Mouse (Mus musculus): ENCODE data around the gene Rps26. TPM values are rescaled to one million over a fixed set of nuclear protein-coding genes. Genes with fewer than 3 reads are reported as not detected.

Rps26 gene
- polyA plus RNA-seq (2012; rRNA removed), result 1,277 and 1,434 TPM in 2 replicates

DNA sequence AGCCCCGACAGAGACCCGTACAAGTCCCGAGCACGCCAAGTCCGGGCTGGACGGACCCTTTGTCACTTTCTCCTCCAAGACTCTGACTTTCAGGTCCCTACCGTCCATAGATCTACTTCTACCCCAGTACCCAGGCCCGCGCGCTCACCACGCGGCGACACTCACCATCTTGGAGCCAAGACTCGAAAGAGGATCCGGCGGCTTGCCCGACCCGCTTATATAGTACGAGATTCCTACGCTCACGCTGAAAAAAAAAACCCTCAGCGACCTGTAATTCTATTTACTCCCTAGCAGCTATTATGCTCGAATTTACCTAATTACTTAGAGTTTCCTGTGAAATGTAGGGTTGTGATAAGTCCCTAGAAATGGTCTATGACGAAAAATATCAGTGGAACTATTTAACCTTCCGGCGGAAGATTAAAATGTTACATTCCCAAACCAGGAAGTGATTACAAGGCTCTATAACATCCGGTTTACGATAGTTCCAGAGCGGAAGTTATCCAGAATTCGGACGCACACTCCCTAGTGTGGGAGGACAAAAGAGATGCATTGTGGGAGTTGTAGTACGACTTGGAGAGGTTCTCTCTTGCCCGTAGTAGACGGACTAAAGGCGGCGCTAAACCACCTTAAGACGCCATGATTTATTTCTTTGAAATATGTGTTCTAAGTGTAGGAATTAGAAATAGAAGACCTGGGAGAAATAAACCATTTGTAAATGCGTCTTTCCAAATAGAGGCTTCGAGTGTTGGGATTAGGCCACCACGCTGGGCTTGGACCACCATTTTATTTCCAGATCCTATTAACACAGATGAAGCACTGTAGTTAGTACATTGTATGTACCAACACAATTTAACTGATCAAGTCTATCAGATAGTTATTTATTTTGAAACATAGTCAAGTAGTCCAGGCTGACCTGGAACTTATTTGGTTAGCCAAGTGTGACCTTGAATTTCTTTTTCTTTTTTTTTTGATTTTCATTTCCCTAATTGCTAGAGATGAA is at the start of gene Rps26:
Rps26 (minus strand) TSS at position 437 of the 1,000 bp plus-strand sequence.

DNA sequence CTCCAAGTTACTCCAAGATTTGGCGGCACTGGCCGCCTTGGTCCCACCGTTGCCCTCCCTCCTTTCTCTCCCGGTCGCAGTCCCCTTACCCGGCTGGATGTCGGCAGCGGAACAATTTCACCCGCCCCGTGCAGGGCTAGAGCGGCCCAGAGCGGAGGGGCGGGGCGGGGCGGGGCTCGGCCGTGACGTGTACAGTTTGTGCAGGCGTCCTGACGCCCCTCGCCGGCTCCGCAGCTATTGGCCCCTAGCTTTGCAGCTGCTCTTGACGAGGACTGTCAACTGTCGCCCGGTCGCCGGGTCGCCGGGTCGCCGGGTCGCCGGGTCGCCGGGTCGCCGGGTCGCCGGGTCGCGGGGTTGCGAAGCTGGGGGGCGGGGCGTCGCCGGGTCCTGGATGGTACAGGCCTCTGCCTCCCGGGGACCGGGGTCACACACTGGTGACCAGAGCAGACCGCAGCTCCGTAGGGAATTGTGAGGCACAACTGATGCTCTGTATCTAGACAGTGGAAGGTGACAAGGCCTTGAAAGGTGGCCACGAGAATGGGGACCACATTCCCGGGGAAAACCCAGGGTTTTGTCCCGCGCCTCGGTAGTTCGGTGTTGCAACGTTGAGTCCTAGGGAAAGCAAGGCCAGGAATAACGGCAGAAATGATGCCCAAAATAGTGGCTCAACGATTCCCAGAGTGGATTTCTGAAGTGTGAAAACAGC is 47.4 kb upstream of the Rps26 start, which contains the start of gene Suox:
Suox (minus strand) TSS at position 311 of the 706 bp plus-strand sequence.

DNA sequence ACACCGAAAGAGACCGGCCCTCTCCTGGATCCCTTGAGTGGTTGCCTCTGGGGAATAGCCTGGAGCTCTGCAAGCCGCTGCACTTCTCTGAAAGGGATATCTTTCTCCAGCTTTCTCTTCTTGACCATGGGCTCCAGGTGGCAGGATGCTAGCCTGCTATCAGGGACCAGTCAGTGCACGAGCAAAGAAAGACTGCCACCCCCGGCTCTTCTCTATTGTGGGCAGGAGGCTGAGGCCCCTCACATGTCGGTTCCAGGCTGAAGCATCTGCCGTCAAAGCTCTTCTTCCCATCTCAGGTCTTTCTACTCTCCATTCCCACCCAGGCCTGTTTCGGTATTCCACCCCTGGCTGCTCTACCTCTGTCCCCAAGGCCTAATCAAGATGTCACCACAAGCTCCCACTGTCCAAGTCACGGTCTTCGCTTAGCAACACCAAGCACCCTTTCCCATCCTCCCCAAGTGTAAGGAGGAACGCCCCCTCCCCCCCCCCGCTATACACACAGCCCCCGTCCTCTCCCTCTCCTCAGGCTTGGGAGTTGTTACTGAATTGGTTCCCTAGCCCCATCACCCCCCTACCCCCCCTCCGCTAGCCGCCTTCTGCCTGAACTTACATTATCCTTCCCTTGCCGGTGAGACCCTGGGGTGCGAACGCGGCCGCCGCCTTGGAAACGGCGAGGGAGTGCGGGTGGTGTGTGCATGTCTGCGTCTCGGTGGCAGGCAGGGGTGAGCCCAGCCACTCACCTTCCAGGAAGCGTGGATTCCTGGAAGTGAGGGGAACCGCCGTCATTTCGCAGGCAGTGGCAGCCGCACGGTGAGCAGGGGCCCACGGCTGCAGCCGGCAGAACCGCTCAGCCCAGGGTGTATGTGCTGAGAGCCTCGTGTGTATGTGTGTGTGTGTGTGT is 18.8 kb upstream of the Rps26 start, which contains the start of gene Ikzf4:
Ikzf4 (minus strand) TSS at position 881 of the 901 bp plus-strand sequence.

DNA sequence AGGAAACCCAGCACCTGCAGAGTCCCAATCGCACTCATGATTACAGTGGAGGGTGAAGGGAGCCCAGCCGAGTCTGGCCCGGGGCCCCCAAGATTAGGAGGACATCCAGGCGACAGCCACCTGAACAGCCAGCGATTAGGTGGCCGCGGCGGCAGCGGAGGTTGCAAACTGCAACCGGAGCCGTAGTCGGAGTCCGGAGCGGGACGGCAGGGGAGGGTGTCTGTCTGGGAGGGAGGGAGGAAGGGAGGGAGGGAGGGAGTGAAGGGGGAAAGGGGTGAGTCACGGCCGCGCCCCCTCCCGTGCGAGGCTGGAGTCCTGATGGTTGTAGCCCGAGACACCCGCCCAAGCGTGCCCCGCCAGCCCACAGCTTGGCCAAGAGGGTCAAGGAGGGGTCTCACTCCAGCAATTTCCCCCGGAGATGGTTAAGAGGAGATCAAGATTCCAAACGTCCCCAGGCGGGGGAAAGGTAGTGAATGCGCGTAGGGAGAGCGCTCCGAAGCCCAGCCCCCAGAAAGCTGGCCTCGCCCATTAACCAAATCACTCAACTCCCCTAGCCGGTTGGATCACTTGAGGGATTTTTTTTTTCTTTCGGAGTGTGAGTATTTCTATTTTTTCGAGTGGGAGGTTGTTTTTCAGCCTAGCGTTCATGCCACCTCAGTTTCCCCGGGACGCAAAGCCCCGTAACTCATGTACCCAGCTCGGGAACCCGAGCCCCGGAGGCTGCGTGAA is 36.9 kb downstream of the Rps26 start, which contains the start of gene Erbb3:
Erbb3 (minus strand) TSS at position 189 of the 729 bp plus-strand sequence.

Other genes starting within 250 kb of the Rps26 start
- 54.4 and 59.6 TPM in 2 replicates for gene Ankrd52, start 249.6 kb downstream of the Rps26 start, polyA plus RNA-seq (2012; rRNA removed)
- 0.21 and 0.40 TPM in 2 replicates for gene Slc39a5, start 225.5 kb downstream of the Rps26 start, polyA plus RNA-seq (2012; rRNA removed)
- gene Nabp2, start 215.3 kb downstream of the Rps26 start, polyA plus RNA-seq (2012; rRNA removed), result 19.7 and 26.6 TPM in 2 replicates
- 50.0 and 57.7 TPM in 2 replicates for gene Rnf41, start 215.1 kb downstream of the Rps26 start, polyA plus RNA-seq (2012; rRNA removed)
- gene Smarcc2, start 167.5 kb downstream of the Rps26 start, polyA plus RNA-seq (2012; rRNA removed), result 130 and 148 TPM in 2 replicates
- gene Myl6, start 132.6 kb downstream of the Rps26 start, polyA plus RNA-seq (2012; rRNA removed), result 1,000 and 1,018 TPM in 2 replicates
- 4.9 and 5.2 TPM in 2 replicates for gene Myl6b, start 128.1 kb downstream of the Rps26 start, polyA plus RNA-seq (2012; rRNA removed)
- 72.6 and 73.1 TPM in 2 replicates for gene Esyt1, start 100.9 kb downstream of the Rps26 start, polyA plus RNA-seq (2012; rRNA removed)
- gene Zc3h10, start 79.0 kb downstream of the Rps26 start, polyA plus RNA-seq (2012; rRNA removed), result 18.0 and 21.1 TPM in 2 replicates
- gene Rpl41, start 77.4 kb downstream of the Rps26 start, polyA plus RNA-seq (2012; rRNA removed), result 2,417 and 2,489 TPM in 2 replicates
- 14.1 and 17.1 TPM in 2 replicates for gene Pa2g4, start 60.8 kb downstream of the Rps26 start, polyA plus RNA-seq (2012; rRNA removed)
- gene Erbb3, start 37.1 kb downstream of the Rps26 start, polyA plus RNA-seq (2012; rRNA removed), result 6.8 and 6.9 TPM in 2 replicates
- 2.2 and 3.8 TPM in 2 replicates for gene Ikzf4, start 19.2 kb upstream of the Rps26 start, polyA plus RNA-seq (2012; rRNA removed)
- 6.7 and 11.9 TPM in 2 replicates for gene Suox, start 47.3 kb upstream of the Rps26 start, polyA plus RNA-seq (2012; rRNA removed)
- 68.7 and 73.1 TPM in 2 replicates for gene Rab5b, start 69.5 kb upstream of the Rps26 start, polyA plus RNA-seq (2012; rRNA removed)
- gene Pmel, start 77.4 kb upstream of the Rps26 start, polyA plus RNA-seq (2012; rRNA removed), result 1.5 and 1.9 TPM in 2 replicates
- gene Cdk2, start 78.3 kb upstream of the Rps26 start, polyA plus RNA-seq (2012; rRNA removed), result 17.5 and 21.4 TPM in 2 replicates
- 14.3 and 18.2 TPM in 2 replicates for gene Dgka, start 118.1 kb upstream of the Rps26 start, polyA plus RNA-seq (2012; rRNA removed)
- gene Pym1, start 121.1 kb upstream of the Rps26 start, polyA plus RNA-seq (2012; rRNA removed), result 20.8 and 23.0 TPM in 2 replicates
- gene Mmp19, start 164.2 kb upstream of the Rps26 start, polyA plus RNA-seq (2012; rRNA removed), result 10.0 and 11.3 TPM in 2 replicates
- 10.4 and 10.8 TPM in 2 replicates for gene Dnajc14, start 177.3 kb upstream of the Rps26 start, polyA plus RNA-seq (2012; rRNA removed)
- 34.2 and 35.6 TPM in 2 replicates for gene Tmem198b, start 177.6 kb upstream of the Rps26 start, polyA plus RNA-seq (2012; rRNA removed)
- 1.6 and 4.1 TPM in 2 replicates for gene Sarnp, start 190.6 kb upstream of the Rps26 start, polyA plus RNA-seq (2012; rRNA removed)
- 30.3 and 44.4 TPM in 2 replicates for gene Ormdl2, start 194.9 kb upstream of the Rps26 start, polyA plus RNA-seq (2012; rRNA removed)

Data from ovary, adult 2 months (tissue).